Mouse (Mus musculus) stomach, postnatal 0 days (tissue): ENCODE measurements around the gene Fam13c. TPM values are rescaled to one million over a fixed set of nuclear protein-coding genes. Genes with fewer than 3 reads are reported as not detected.

Source experiments
- ATAC-seq: fragments of 200-750 bp; cut with Nextera tagmentation; 2 replicates; pipeline ENCODE4 v1.8.0; 2017; ENCODE audit not compliant: low FRiP score, low TSS enrichment
- DNase-seq: peaks from one replicate; pipeline ENCODE4 v3.0.0-alpha.2; 2016; ENCODE audit warnings: low spot score
- H3K27ac ChIP-seq: fragments of 300-500 bp; sonication (generic); replicated peaks from 2 replicates; pipeline ENCODE4 v1.5.1; 2014; ENCODE audit warnings: mild to moderate bottlenecking, control low read depth
- H3K27me3 ChIP-seq: fragments of 300-500 bp; sonication (generic); 2 replicates; pipeline ENCODE4 v1.6.1; 2014; ENCODE audit warnings: low read length; ENCODE audit not compliant: control insufficient read depth, insufficient read depth
- H3K36me3 ChIP-seq: fragments of 300-500 bp; sonication (generic); 2 replicates; pipeline ENCODE4 v1.6.1; 2014; ENCODE audit warnings: low read length, mixed read lengths; ENCODE audit not compliant: control insufficient read depth, insufficient read depth
- H3K4me1 ChIP-seq: fragments of 300-500 bp; sonication (generic); replicated peaks from 2 replicates; pipeline ENCODE4 v1.6.1; 2014; ENCODE audit warnings: antibody characterized with exemption; ENCODE audit not compliant: control insufficient read depth, insufficient read depth
- H3K4me2 ChIP-seq: fragments of 300-500 bp; sonication (generic); replicated peaks from 2 replicates; pipeline ENCODE4 v1.6.1; 2014; ENCODE audit warnings: low read depth, mild to moderate bottlenecking, control low read depth, moderate library complexity
- H3K4me3 ChIP-seq: fragments of 300-500 bp; sonication (generic); 2 replicates; pipeline ENCODE4 v1.5.1; 2014; ENCODE audit warnings: low read depth, low read length, control low read depth
- H3K9ac ChIP-seq: fragments of 300-500 bp; sonication (generic); 2 replicates; pipeline ENCODE4 v1.6.1; 2014; ENCODE audit warnings: mild to moderate bottlenecking, low read length, control low read depth, mixed read lengths
- H3K9me3 ChIP-seq: fragments of 300-500 bp; sonication (generic); 2 replicates; pipeline ENCODE4 v1.6.1; 2016; ENCODE audit warnings: low read length; ENCODE audit not compliant: control insufficient read depth
- CTCF ChIP-seq: IDR thresholded peaks from 2 replicates; pipeline ENCODE4 v1.5.1; 2016; ENCODE audit warnings: antibody characterized with exemption, low read depth, mild to moderate bottlenecking, moderate library complexity
- EP300 ChIP-seq: optimal IDR thresholded peaks from 2 replicates; pipeline ENCODE3; 2016; ENCODE audit warnings: antibody characterized with exemption
- WGBS: fragments of 180-500 bp; shearing (Covaris S2); extraction: QIAGEN DNeasy Blood & Tissue Kit; methylation state at CpG from one replicate; pipeline ENCODE4 v1.1.7; 2014; 5-methylcytosine and 5-hydroxymethylcytosine counted together
- polyA plus RNA-seq: library from polyadenylated mRNA; unstranded; fragments of >200 nt; fragmentation: Nextera tagmentation; extraction: Ambion mirVana; gene quantifications from 2 replicates; pipeline ENCODE4 v1.2.1, GENCODE M21; 2015

The Fam13c gene
- polyA plus RNA-seq, 1 experiment from 2014 or later: 5.4 TPM

DNA sequence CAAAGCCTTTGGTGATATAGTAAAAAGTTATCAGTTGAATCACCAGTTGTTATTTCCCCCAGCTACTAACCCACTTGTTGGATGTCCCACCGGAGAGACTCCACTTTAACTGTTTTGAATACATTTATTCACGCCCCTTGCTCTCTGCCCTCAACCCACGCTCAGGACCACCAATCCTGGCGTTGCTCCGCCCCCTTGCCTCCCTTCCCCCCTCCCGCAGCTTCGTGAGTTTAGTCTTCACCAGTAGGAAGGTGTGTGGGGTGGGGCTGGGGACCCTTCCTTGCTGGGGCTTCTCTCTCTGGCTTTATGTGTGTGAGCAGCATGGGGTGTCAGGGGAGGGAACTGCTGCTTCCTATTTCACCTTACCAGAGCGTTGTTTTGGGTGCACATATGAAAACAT, 8.9 kb downstream of the Fam13c start:
- Histone ChIP-seq H3K4me1 (no peaks in the 10 kb centered on the region), H3K4me2 (no peak overlapping the region), H3K27me3 (no peaks in the 10 kb centered on the region), H3K27ac (no peak overlapping the region), H3K4me3 (no peak overlapping the region), H3K9ac (no peak overlapping the region), H3K9me3 (no peaks in the 10 kb centered on the region), H3K36me3 (no peaks in the 10 kb centered on the region)
- no peak for TF ChIP-seq EP300
- no peak for TF ChIP-seq CTCF
- DNase-seq (no peak), ATAC-seq (no peak)
- 33% methylated on average over 8 of the region's 8 CpGs for WGBS

DNA sequence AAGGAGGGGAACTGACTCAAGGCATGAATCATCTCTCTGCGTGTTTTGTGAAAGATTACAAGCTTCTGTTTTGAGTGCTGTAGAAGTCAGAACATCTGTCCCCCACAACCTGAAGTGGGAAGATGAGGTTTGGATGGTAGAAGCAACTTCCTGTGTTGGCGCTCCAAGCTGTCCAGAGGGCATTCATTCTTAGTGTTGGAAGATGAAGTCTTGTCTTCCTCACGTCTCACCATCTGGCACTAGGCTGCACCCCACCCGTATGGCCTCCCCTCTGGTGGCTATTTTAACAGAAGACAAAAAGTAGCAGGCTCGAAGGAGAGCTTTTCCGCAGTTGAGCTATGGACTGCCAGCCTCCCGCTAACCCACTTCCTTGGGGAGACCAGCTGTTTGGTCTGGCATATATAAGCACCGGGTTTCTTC, 15.6 kb downstream of the Fam13c start:
- no peak for DNase-seq
- 88% methylated on average over 8 of the region's 8 CpGs for WGBS

DNA sequence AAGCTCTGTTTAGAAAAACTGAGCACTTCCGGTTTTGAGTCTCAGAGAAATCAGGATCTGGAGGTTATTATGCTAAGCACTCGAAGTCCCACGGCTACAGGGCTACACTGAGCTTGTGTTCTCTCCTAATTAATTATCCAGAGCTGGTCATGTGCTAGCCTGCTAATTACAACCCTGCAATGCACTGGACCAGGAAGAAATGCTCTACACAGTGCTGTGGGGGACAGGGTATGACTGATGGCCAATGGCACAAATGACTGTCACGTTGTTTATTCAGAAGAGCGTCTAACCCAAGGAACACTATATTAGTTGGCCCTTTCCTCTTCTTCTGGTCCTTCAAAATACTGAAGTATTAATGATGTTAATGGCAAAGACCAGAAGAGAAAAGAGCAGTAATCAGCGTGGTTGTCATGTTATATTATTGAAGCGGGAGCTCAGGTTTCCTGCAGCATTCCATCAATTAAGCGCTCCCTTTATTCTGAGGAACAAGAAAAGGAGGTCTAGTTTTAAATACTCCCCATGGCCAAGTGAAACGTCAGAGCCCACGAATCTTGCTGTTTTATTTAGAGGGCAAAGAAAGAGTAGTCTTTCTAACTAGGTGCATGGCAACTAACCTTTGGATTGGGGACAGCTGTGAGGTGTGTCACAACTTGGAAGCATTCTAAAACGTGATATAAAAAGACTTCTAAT, 18.4 kb downstream of the Fam13c start:
- H3K4me3 ChIP-seq: no peak overlapping the region
- H3K36me3 ChIP-seq: no peaks in the 10 kb centered on the region
- H3K4me1 ChIP-seq: no peaks in the 10 kb centered on the region
- no peak for TF ChIP-seq CTCF
- TF ChIP-seq EP300: no peak
- H3K27ac ChIP-seq: no peak overlapping the region
- no peak overlapping the region for H3K4me2 ChIP-seq
- no peaks in the 10 kb centered on the region for H3K27me3 ChIP-seq
- WGBS: 61% methylated on average over 11 of the region's 11 CpGs
- ATAC-seq: no peak
- no peaks in the 10 kb centered on the region for H3K9me3 ChIP-seq
- DNase-seq: no peak
- no peak overlapping the region for H3K9ac ChIP-seq

More for the DNA sequence above, 15.6 kb downstream of the Fam13c start:
- Histone ChIP-seq H3K27me3 (no peaks in the 10 kb centered on the region), H3K4me2 (no peak overlapping the region), H3K9me3 (no peaks in the 10 kb centered on the region), H3K36me3 (no peaks in the 10 kb centered on the region), H3K9ac (no peak overlapping the region), H3K4me1 (no peaks in the 10 kb centered on the region), H3K27ac (no peak overlapping the region), H3K4me3 (no peak overlapping the region)
- TF ChIP-seq CTCF (no peak), EP300 (no peak)
- no peak for ATAC-seq

DNA sequence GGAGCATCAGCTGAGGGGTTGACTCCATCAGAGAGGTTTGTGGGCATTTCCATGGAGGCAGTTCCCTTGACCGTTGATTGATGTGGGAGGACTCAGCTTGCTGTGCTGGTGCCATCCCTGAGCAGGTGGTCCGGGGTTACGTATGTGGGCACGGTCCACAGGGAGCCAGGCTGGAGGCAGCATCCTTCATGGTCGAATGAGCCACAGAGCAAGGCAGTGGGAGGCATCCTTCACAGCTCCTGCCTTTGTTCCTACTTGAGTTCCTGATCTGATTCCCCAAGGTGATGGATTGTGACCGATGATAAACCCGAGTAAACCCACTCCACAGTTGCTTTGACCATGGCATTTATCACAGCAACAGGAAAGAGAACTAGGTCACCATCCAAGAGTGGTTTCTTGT, 25.4 kb downstream of the Fam13c start:
- DNase-seq (no peak), ATAC-seq (no peak)
- Histone ChIP-seq H3K36me3 (no peaks in the 10 kb centered on the region), H3K4me2 (no peak overlapping the region), H3K9ac (no peak overlapping the region), H3K4me1 (no peaks in the 10 kb centered on the region), H3K27ac (no peak overlapping the region), H3K27me3 (no peaks in the 10 kb centered on the region), H3K9me3 (no peaks in the 10 kb centered on the region), H3K4me3 (no peak overlapping the region)
- TF ChIP-seq EP300 (no peak), CTCF (no peak)
- 86% methylated on average over 7 of the region's 7 CpGs for WGBS

DNA sequence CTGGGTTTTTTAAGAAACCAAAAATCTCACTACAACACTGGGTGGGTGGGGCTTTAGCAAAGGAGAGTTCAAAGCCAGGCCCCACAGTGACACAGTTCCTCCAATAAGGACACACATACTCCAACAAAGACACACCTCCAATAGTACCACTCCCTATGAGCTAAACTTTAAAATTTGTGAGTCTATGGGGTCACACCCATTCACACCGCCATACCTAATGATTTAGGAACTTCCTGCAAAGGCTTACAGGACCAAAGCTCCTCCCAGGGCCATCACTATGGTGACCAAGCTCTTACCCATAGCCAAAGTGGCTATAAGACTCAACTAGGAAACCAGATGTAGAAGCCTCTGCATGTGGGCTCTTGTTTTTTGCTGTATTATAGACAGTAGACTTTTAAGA, 30.6 kb downstream of the Fam13c start:
- DNase-seq: no peak
- H3K9ac ChIP-seq: no peak overlapping the region
- ATAC-seq: no peak
- H3K27me3 ChIP-seq: no peaks in the 10 kb centered on the region
- H3K27ac ChIP-seq: no peak overlapping the region
- 55% methylated on average over 1 of the region's 1 CpGs for whole genome bisulfite sequencing
- no peak overlapping the region for H3K4me3 ChIP-seq
- no peaks in the 10 kb centered on the region for H3K9me3 ChIP-seq
- H3K4me2 ChIP-seq: no peak overlapping the region
- TF ChIP-seq CTCF: no peak
- TF ChIP-seq EP300: no peak
- H3K36me3 ChIP-seq: no peaks in the 10 kb centered on the region; the same call in 1 of the 2 replicates
- H3K4me1 ChIP-seq: no peaks in the 10 kb centered on the region

DNA sequence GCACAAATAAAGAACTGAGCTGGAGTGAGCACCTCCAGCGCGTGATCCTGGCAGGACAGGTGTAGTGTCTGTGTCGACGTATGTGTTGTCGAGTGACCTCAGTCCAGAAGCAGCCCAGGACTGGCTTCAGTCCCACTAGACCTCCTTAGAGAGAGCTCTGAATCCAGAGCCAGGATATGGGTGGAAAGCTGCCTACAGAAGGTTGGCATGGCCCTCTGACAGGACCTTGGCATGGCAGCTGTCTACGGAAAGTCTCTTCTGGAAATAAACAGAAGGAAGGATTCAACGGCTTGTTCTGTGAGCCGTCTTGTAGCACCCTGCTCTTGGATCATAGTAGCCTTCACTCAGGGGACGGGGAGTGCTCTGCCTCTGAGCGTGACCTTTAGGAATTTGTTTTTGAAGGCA, 37.5 kb downstream of the Fam13c start:
- DNase-seq (no peak), ATAC-seq (no peak)
- no peaks in the 10 kb centered on the region for H3K4me1 ChIP-seq
- H3K27me3 ChIP-seq: no peaks in the 10 kb centered on the region
- TF ChIP-seq EP300 (no peak), CTCF (no peak)
- H3K4me3 ChIP-seq: no peak overlapping the region
- no peak overlapping the region for H3K9ac ChIP-seq
- no peak overlapping the region for H3K4me2 ChIP-seq
- H3K36me3 ChIP-seq: no peaks in the 10 kb centered on the region; the same call in 1 of the 2 replicates
- H3K9me3 ChIP-seq: no peaks in the 10 kb centered on the region
- no peak overlapping the region for H3K27ac ChIP-seq
- 81% methylated on average over 10 of the region's 10 CpGs for WGBS
